Mouse (Mus musculus) kidney, adult 2 months (tissue): ENCODE measurements around the gene Sardh.

Source experiments
- CTCF ChIP-seq: fragments of 200-500 bp; conservative IDR thresholded peaks from 2 replicates; pipeline ENCODE4 v1.5.1; 2011; ENCODE audit warnings: low read depth, mild to moderate bottlenecking, control low read depth, low read length, moderate library complexity, mixed read lengths; ENCODE audit not compliant: insufficient read depth, insufficient read length
- POLR2A ChIP-seq: fragments of 200-500 bp; IDR thresholded peaks from one replicate; pipeline ENCODE4 v1.6.1; 2011; ENCODE audit warnings: low read depth, low read length, control low read depth

- TF ChIP-seq CTCF (no peak), POLR2A (no peak)
Observed at GRCm38 (mm10) chr2:27232376-27232775, 15.8 kb downstream of the Sardh start.
